Mouse (Mus musculus) forebrain, embryonic 16.5 days (tissue): ENCODE data around the gene Myt1l. TPM values are rescaled to one million over a fixed set of nuclear protein-coding genes. Genes with fewer than 3 reads are reported as not detected.

Experiments used
- ATAC-seq: fragments of 200-750 bp; cut with Nextera tagmentation; 2 replicates; pipeline ENCODE4 v1.8.0; 2017; ENCODE audit warnings: mild to moderate bottlenecking, moderate library complexity
- H3K27ac ChIP-seq: fragments of 300-500 bp; sonication (generic); 2 replicates; pipeline ENCODE4 v1.5.1; 2014; ENCODE audit warnings: low read length, control low read depth
- H3K27me3 ChIP-seq: fragments of 300-500 bp; sonication (generic); replicated peaks from 2 replicates; pipeline ENCODE4 v1.6.1; 2014; ENCODE audit warnings: low read length; ENCODE audit not compliant: control insufficient read depth, insufficient read depth
- H3K36me3 ChIP-seq: fragments of 300-500 bp; sonication (generic); 2 replicates; pipeline ENCODE4 v1.6.1; 2014; ENCODE audit not compliant: control insufficient read depth, insufficient read depth
- H3K4me1 ChIP-seq: fragments of 300-500 bp; sonication (generic); replicated peaks from 2 replicates; pipeline ENCODE4 v1.6.1; 2014; ENCODE audit warnings: low read length; ENCODE audit not compliant: control insufficient read depth, insufficient read depth
- H3K4me2 ChIP-seq: fragments of 300-500 bp; sonication (generic); 2 replicates; pipeline ENCODE4 v1.6.1; 2014; ENCODE audit warnings: mild to moderate bottlenecking, low read length, control low read depth
- H3K4me3 ChIP-seq: fragments of 300-500 bp; sonication (generic); replicated peaks from 2 replicates; pipeline ENCODE4 v1.5.1; 2014; ENCODE audit warnings: mild to moderate bottlenecking, low read length, control low read depth
- H3K9ac ChIP-seq: fragments of 300-500 bp; sonication (generic); replicated peaks from 2 replicates; pipeline ENCODE4 v1.6.1; 2014; ENCODE audit warnings: low read depth, low read length, control low read depth
- H3K9me3 ChIP-seq: fragments of 300-500 bp; sonication (generic); 2 replicates; pipeline ENCODE4 v1.6.1; 2016; ENCODE audit warnings: low read length; ENCODE audit not compliant: control insufficient read depth
- WGBS: fragments of 180-500 bp; shearing (Covaris S2); extraction: QIAGEN DNeasy Blood & Tissue Kit; methylation state at CpG from one replicate; pipeline ENCODE4 v1.1.7; 2014; 5-methylcytosine and 5-hydroxymethylcytosine counted together
- polyA plus RNA-seq: library from polyadenylated mRNA; unstranded; fragments of >200 nt; fragmentation: Nextera tagmentation; extraction: Ambion mirVana; gene quantifications from 2 replicates; pipeline ENCODE4 v1.2.1, GENCODE M21; 2015

Gene Myt1l
- polyA plus RNA-seq, 1 experiment from 2014 or later: 316 TPM

DNA sequence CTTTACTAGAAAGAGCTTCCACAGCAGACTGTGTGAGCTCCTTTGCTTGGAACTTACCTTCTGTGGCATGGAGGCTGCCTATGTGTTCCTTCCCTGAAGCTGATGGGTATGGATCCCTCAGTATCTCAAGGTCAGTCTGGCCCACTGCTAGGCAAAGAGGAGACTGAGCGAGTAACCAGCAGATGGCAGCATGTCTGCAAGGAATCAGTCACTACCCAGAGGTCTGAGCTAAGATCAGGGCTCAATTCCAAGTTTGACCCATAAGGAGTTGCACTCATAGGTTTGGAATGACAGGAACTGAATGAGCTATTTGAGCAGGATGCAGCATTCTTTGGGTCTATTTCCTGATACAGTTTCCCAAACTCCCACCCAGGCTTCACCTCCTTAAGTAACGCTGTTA is 378.9 kb downstream of the Myt1l start:
- Histone ChIP-seq H3K4me3 (no peak overlapping the region), H3K27ac (no peak overlapping the region), H3K36me3 (peaks cover 12% of the 10 kb centered on the region), H3K9ac (no peak overlapping the region), H3K4me2 (no peak overlapping the region), H3K9me3 (no peaks in the 10 kb centered on the region), H3K4me1 (no peaks in the 10 kb centered on the region), H3K27me3 (no peaks in the 10 kb centered on the region)
- peak; percentile 63 for ATAC-seq
- 48% methylated on average over 2 of the region's 2 CpGs for WGBS

GRCm38 (mm10) chr12:29916139-29916538 is 388.0 kb downstream of the Myt1l start:
- H3K27ac ChIP-seq: no peak overlapping the region
- no peak overlapping the region for H3K4me3 ChIP-seq
- ATAC-seq: no peak
- H3K4me2 ChIP-seq: no peak overlapping the region
- no peaks in the 10 kb centered on the region for H3K4me1 ChIP-seq
- H3K27me3 ChIP-seq: no peaks in the 10 kb centered on the region
- no peak overlapping the region for H3K9ac ChIP-seq
- H3K36me3 ChIP-seq: peaks cover 61% of the 10 kb centered on the region
- 92% methylated on average over 3 of the region's 3 CpGs for WGBS
- H3K9me3 ChIP-seq: no peaks in the 10 kb centered on the region

DNA sequence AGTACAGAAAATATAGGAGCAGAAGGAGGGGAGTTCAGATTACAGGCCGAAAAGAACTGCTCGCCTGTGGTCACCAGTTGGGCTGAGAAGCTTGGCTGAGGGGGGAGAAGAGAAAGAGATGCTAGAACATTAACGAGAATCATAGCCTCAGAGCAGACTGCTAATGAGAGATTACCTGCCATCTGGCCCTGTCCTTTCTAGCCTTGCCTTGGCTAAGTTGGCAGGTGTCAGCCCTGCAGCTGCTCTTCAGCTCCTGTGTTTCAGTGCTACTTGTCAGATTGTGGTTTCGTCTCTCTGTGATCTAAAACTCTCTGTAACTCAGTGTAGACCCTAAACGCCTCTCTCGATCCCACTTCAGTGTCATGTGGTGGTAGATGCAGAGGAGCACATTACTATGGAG is 388.6 kb downstream of the Myt1l start:
- Histone ChIP-seq H3K27ac (no peak overlapping the region), H3K9me3 (no peaks in the 10 kb centered on the region), H3K4me2 (no peak overlapping the region), H3K4me1 (no peaks in the 10 kb centered on the region), H3K36me3 (peaks cover 57% of the 10 kb centered on the region), H3K4me3 (no peak overlapping the region), H3K27me3 (no peaks in the 10 kb centered on the region), H3K9ac (no peak overlapping the region)
- 0 out of 2 replicates have a peak, but pooled peaks have one; percentile 21 for ATAC-seq
- 64% methylated on average over 6 of the region's 6 CpGs for WGBS

- H3K36me3 ChIP-seq: peaks cover 30% of the 10 kb centered on the region
- H3K4me3 ChIP-seq: no peak overlapping the region
- no peak overlapping the region for H3K9ac ChIP-seq
- WGBS: 73% methylated on average over 7 of the region's 7 CpGs
- no peak for ATAC-seq
- no peaks in the 10 kb centered on the region for H3K9me3 ChIP-seq
- no peak overlapping the region for H3K27ac ChIP-seq
- H3K4me1 ChIP-seq: no peaks in the 10 kb centered on the region
- no peaks in the 10 kb centered on the region for H3K27me3 ChIP-seq
- no peak overlapping the region for H3K4me2 ChIP-seq
These were observed 392.1 kb downstream of the Myt1l start for GRCm38 (mm10) chr12:29920298-29920697.

- WGBS: 83% methylated on average over 11 of the region's 11 CpGs
These were observed 393.3 kb downstream of the Myt1l start for GRCm38 (mm10) chr12:29921481-29921880.

GRCm38 (mm10) chr12:29926896-29927295 is 398.7 kb downstream of the Myt1l start:
- ATAC-seq: peak; percentile 65
- no peaks in the 10 kb centered on the region; the same call in 1 of the 2 replicates for H3K36me3 ChIP-seq
- no peak overlapping the region for H3K9ac ChIP-seq

More at GRCm38 (mm10) chr12:29921481-29921880, 393.3 kb downstream of the Myt1l start:
- Histone ChIP-seq H3K27ac (no peak overlapping the region), H3K27me3 (no peaks in the 10 kb centered on the region), H3K4me3 (no peak overlapping the region), H3K4me2 (no peak overlapping the region), H3K4me1 (no peaks in the 10 kb centered on the region), H3K36me3 (peaks cover 19% of the 10 kb centered on the region), H3K9ac (no peak overlapping the region), H3K9me3 (no peaks in the 10 kb centered on the region)
- ATAC-seq: no peak

DNA sequence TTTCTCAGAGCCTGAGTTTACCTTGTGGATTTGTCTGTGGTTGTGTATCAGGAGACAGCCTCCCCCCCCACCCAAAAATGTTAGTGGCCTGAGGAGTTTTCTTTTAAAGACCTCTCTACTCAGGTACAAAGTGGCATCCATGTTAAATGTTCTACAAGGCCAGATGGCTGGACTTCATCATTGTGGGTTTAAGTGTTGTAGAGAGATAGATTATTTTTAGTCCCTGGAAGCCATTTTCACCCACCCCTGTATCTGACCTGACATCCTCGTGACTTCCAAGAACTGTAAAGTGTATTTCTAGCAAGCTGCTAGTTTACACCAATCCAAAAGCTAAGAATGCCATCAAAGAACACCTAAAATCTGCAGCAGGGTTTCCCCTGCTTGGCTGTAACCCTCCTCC is 402.4 kb downstream of the Myt1l start:
- WGBS: 97% methylated on average over 1 of the region's 1 CpGs
- no peaks in the 10 kb centered on the region; the same call in none of the 2 replicates for H3K4me1 ChIP-seq
- ATAC-seq: no peak
- H3K4me3 ChIP-seq: no peak overlapping the region
- H3K27me3 ChIP-seq: no peaks in the 10 kb centered on the region
- H3K9me3 ChIP-seq: no peaks in the 10 kb centered on the region
- H3K27ac ChIP-seq: no peak overlapping the region
- no peaks in the 10 kb centered on the region for H3K36me3 ChIP-seq
- no peak overlapping the region for H3K9ac ChIP-seq
- H3K4me2 ChIP-seq: no peak overlapping the region

More at GRCm38 (mm10) chr12:29926896-29927295, 398.7 kb downstream of the Myt1l start:
- Histone ChIP-seq H3K27ac (0 out of 2 replicates have a peak overlapping the region, but pooled peaks have one; percentile 2), H3K4me2 (no peak overlapping the region), H3K4me1 (no peaks in the 10 kb centered on the region), H3K4me3 (no peak overlapping the region), H3K27me3 (no peaks in the 10 kb centered on the region), H3K9me3 (no peaks in the 10 kb centered on the region)
- WGBS: 39% methylated on average over 3 of the region's 3 CpGs

GRCm38 (mm10) chr12:29932951-29933350 is 404.8 kb downstream of the Myt1l start:
- Histone ChIP-seq H3K27ac (no peak overlapping the region), H3K27me3 (no peaks in the 10 kb centered on the region), H3K36me3 (no peaks in the 10 kb centered on the region), H3K9me3 (no peaks in the 10 kb centered on the region), H3K4me1 (peaks cover 8% of the 10 kb centered on the region), H3K9ac (no peak overlapping the region), H3K4me2 (no peak overlapping the region), H3K4me3 (no peak overlapping the region)
- WGBS: 96% methylated on average over 1 of the region's 1 CpGs
- no peak for ATAC-seq

- Histone ChIP-seq H3K4me1 (peaks cover 8% of the 10 kb centered on the region), H3K9me3 (no peaks in the 10 kb centered on the region), H3K9ac (no peak overlapping the region), H3K36me3 (no peaks in the 10 kb centered on the region), H3K4me2 (no peak overlapping the region), H3K4me3 (no peak overlapping the region), H3K27me3 (no peaks in the 10 kb centered on the region), H3K27ac (peak overlapping the region; percentile 27; the same call in 1 of the 2 replicates)
- no peak for ATAC-seq
- 81% methylated on average over 2 of the region's 2 CpGs for WGBS
These were observed 405.3 kb downstream of the Myt1l start for GRCm38 (mm10) chr12:29933501-29933900.

DNA sequence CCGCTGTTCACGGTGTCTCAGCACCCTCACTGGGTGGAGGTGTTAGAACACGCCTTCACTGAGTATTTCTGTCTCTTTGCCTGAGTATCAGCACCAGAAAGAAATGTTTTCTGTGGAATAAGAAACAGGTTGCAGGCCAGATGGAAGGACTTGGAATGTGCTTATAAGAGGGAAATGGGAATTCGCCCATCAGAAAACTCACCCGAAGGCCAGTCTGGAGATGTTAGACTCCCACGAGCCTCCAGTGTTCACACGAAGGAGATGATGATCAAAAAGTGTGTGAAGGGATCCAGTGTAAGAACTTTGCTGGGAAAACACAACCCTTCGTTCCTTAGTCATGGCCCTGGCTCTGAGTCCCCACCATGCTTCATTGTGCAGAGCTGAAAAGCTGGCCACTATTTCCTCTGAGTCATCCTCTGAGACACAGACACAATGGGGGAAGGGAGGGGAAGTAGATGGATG is 406.0 kb downstream of the Myt1l start:
- no peak overlapping the region for H3K4me2 ChIP-seq
- ATAC-seq: no peak
- H3K4me1 ChIP-seq: peaks cover 12% of the 10 kb centered on the region
- WGBS: 60% methylated on average over 8 of the region's 8 CpGs
- H3K36me3 ChIP-seq: no peaks in the 10 kb centered on the region
- H3K9me3 ChIP-seq: no peaks in the 10 kb centered on the region
- peak overlapping the region; percentile 27; the same call in 1 of the 2 replicates for H3K27ac ChIP-seq
- H3K27me3 ChIP-seq: no peaks in the 10 kb centered on the region
- H3K4me3 ChIP-seq: no peak overlapping the region
- no peak overlapping the region for H3K9ac ChIP-seq
